Mouse (Mus musculus): Measurements from ENCODE around the gene Mobp. TPM values are rescaled to one million over a fixed set of nuclear protein-coding genes. Genes with fewer than 3 reads are reported as not detected.

Mobp gene
- polyA plus RNA-seq (2012; rRNA removed) = not detected in 2 replicates

GRCm38 (mm10) chr9:120149222-120149828 is at the start of gene Mobp:
Gene Mobp (plus strand): TSS chr9:120149707.

GRCm38 (mm10) chr9:120110211-120111018 is 39.1 kb upstream of the Mobp start, which contains the start of gene Slc25a38:
Gene Slc25a38 (plus strand): TSS chr9:120110374.

GRCm38 (mm10) chr9:120127538-120128251 is 21.8 kb upstream of the Mobp start, which contains the start of gene Rpsa:
Gene Rpsa (plus strand): TSS chr9:120127689.

Other genes starting within 250 kb of the Mobp start
- gene Gorasp1, start 212.1 kb upstream of the Mobp start, polyA plus RNA-seq (2012; rRNA removed) = 5.2 and 6.1 TPM in 2 replicates
- 0.12 and 0.23 TPM in 2 replicates for gene Ttc21a, start 212.1 kb upstream of the Mobp start, polyA plus RNA-seq (2012; rRNA removed)
- 1.8 and 3.0 TPM in 2 replicates for gene Csrnp1, start 165.0 kb upstream of the Mobp start, polyA plus RNA-seq (2012; rRNA removed)
- 0.02 TPM in 1 of 2 replicates, not detected in the other for gene Xirp1, start 126.1 kb upstream of the Mobp start, polyA plus RNA-seq (2012; rRNA removed)
- 1.1 and 1.6 TPM in 2 replicates for gene Cx3cr1, start 79.8 kb upstream of the Mobp start, polyA plus RNA-seq (2012; rRNA removed)
- gene Ccr8, start 57.6 kb upstream of the Mobp start, polyA plus RNA-seq (2012; rRNA removed) = not detected in 2 replicates
- gene Slc25a38, start 39.3 kb upstream of the Mobp start, polyA plus RNA-seq (2012; rRNA removed) = 102 and 109 TPM in 2 replicates
- 1,453 and 1,626 TPM in 2 replicates for gene Rpsa, start 22.0 kb upstream of the Mobp start, polyA plus RNA-seq (2012; rRNA removed)
- gene Myrip, start 151.8 kb downstream of the Mobp start, polyA plus RNA-seq (2012; rRNA removed) = 0.02 TPM in 2 replicates